Mouse (Mus musculus) lung, postnatal 10 days (tissue): Measurements from ENCODE around the gene Bcl11b.

Source experiments
- DNase-seq: peaks from one replicate; pipeline ENCODE4 v3.0.0; 2021

Bcl11b gene

GRCm38 (mm10) chr12:107884330-107885065 is 118.9 kb downstream of the Bcl11b start:
- no peak for DNase-seq

- DNase-seq = no peak
Observed at GRCm38 (mm10) chr12:107881726-107882125, 121.7 kb downstream of the Bcl11b start.

GRCm38 (mm10) chr12:107880748-107881147 is 122.7 kb downstream of the Bcl11b start:
- no peak for DNase-seq

GRCm38 (mm10) chr12:107879114-107879777 is 124.2 kb downstream of the Bcl11b start:
- DNase-seq = no peak

- no peak for DNase-seq
Observed at GRCm38 (mm10) chr12:107876237-107876636, 127.2 kb downstream of the Bcl11b start.

- DNase-seq = no peak
Observed at GRCm38 (mm10) chr12:107874467-107875142, 128.8 kb downstream of the Bcl11b start.

- no peak for DNase-seq
Observed at GRCm38 (mm10) chr12:107869526-107870050, 133.8 kb downstream of the Bcl11b start.

GRCm38 (mm10) chr12:107868291-107868690 is 135.1 kb downstream of the Bcl11b start:
- DNase-seq = no peak
